Mouse (Mus musculus) cerebellum, adult 9-11 months (tissue): ENCODE data around the gene Zfp319.
A peak's percentile ranks its signal among the peaks of the same experiment; 100 is the strongest.
"Not testable (repeated sequence)": the region's sequence is repeated elsewhere in the genome, so short reads cannot be mapped to it uniquely, and the experiment has no call there.

Experiments
- DNase-seq: peaks from one replicate; pipeline ENCODE4 v3.0.0; 2022

The Zfp319 gene

DNA sequence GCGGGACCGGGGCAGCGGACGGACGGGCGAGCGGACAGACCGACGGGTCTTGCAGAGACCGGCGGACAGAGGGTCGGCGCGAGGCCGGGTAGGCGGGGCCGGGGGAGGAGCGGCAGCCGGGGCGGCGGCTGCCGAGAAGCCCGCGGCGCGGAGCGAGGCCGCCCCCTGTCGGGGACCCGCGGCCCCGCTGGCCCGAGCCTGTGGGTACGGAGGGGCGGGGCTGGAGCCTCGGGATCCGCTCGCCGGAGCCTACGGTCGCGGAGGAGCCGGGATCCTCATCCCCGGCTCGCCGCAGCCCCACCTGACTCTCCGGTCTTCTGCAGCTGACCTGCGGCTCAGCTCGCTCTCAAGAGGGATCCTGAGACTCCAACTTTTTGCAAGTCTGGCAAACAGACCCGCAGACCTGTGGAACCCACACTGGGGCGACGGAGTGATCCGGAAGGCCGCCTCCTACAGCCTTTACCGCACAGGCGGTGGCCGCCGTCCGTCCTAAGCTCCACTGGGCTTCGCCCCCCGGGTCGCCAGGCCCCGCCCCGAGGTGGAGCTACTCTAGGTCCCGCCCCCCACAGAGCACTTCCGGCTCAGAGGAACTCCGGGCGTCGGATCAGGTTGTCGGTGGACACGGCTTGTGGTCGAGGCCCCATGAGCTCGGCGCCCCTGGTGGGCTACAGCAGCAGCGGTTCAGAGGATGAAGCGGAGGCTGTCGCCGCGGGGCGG, at the start of gene Zfp319, which contains the start of gene Usb1:
Gene Zfp319 (minus strand): TSS at position 231 of the 717 bp plus-strand sequence.
Gene Usb1 (plus strand): TSS at position 565 of the 717 bp plus-strand sequence.
- DNase-seq: peak; percentile 92

- DNase-seq: no peak
Observed at GRCm38 (mm10) chr8:95380953-95381352, 49.2 kb upstream of the Zfp319 start.

GRCm38 (mm10) chr8:95378928-95379327, 47.2 kb upstream of the Zfp319 start:
- not testable (repeated sequence) for DNase-seq

- no peak for DNase-seq
Observed at GRCm38 (mm10) chr8:95377863-95378291, 46.1 kb upstream of the Zfp319 start.

- no peak for DNase-seq
Observed at GRCm38 (mm10) chr8:95377101-95377500, 45.4 kb upstream of the Zfp319 start.

DNA sequence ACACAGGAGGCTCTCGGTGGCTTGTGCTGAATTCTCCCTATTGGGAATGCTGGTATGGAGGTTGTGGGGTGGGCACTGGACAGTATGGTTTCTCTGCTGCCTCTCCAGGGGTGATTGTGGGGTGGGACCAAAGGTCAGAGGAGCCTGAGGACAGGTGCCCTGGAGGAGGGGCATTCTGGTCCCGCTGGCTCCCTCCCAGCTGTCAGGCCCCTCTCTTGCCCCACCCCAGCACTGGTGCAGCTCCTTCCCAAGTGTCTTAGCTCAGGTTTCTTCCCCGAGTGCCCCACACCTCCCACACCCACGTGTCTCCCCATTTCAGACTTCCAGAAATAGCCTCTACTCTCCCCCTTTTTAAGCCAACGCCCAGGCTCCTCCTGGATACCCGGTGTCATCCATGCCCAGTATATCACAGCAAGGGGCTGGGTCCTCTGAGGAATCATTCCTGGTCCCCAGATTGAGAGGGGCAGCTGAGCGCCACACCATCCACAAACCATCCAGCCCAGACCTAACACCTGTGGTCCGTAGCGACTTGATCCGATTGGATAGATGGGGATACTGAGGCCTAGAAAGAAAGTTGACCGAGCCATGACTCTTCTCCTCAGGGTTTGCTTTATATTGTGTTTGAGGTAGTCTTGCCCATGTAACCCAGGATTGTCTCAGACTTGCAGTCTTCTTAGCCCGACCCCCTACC, 44.7 kb upstream of the Zfp319 start:
- DNase-seq: no peak

DNA sequence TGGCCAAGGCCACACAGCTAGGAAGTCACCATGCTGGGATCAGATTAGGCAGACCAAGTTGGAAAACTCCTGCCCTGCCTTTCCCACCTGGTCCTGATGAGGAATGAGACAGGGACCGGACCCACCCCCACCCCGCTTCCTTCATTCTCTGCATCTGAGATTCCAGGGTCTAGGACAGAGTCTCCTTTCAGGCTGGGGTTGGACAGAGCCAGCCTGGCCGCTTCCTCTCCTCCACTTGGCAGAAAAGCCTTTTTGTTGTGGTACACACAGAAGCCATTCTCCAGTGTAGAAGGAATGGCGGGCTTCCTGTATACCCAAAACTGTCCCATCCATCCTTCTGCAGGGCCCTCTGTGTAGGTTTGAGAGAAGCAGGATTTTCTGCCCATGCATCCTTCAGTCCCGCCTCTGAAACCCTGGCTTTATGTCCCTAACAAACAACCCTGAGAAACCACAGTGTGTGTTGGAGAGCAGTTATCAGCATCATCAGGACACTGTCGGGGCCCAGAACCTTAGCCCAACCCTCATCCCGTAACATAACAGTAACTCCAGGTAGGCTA, 43.7 kb upstream of the Zfp319 start:
- no peak for DNase-seq

DNA sequence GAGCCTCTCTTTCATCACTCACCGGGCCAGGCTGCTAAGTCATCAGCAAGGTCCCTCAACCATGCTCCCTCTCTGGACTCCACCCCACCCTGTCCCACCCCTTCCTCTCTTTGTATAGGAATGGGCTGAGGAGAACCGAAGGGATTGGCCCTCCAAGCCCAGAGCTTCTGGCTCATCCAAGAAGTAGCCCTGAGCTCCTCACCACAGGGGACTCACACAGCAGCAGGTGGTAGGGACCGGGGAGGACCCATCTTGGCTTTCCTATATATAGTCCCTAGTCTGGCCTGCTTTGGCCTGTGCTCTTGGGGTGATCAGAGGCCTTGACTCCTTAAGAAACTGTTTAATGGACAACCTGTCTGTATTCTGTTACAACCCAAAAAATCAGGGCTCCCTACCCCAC, 42.7 kb upstream of the Zfp319 start:
- no peak for DNase-seq

DNA sequence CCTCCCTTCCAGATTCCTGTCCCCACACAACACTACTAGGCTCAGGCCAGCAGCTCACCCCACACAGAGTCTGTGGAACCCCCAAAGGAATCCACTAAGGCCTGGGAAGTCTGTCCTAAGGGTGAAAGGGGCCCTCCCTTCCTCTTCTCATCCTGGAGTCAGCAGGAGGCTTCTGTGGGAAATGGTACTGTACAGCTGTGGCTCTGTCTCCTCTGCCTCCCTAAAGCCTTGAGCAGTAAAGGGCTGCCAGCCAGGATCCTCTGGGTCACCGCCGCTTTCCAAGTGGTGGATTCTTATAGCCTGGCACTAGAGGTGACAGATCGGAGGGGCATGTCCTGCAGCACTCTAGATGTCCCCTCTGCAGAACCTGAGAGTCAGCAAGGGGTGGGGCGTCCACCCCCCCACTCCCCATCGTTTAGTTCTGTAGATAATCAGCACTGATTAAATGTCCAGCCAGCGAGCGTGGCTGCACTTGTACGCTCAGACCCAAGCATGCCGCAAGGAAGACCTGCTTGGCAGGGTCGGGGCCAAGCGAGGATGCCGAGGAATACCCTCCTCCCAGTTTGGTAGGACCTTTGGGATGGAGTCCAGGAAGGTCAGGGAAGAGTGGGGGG, 41.7 kb upstream of the Zfp319 start:
- DNase-seq: no peak

GRCm38 (mm10) chr8:95369581-95370326, 38.0 kb upstream of the Zfp319 start:
- no peak for DNase-seq

DNA sequence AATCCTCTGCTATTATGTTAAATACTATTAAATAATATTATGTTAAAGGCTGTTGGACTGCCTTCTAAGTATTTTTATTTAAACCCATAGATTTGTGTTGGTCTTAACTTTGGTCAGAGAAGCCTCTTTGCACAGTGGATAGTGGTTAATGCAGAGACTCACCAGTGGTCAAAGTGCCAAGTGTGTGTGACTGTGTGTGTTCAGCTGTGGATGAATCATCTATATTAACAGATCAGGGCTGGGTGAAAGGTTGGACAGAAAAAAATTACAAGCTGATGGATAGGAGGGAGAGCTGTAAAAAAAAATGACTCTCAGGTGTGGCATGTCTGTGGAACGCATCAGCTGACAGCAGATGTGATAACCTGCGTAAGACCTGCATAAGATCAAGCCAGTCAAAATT, 32.1 kb upstream of the Zfp319 start:
- DNase-seq: no peak

- DNase-seq: no peak
Observed at GRCm38 (mm10) chr8:95362272-95362671, 30.5 kb upstream of the Zfp319 start.

GRCm38 (mm10) chr8:95361016-95361341, 29.2 kb upstream of the Zfp319 start:
- no peak for DNase-seq

GRCm38 (mm10) chr8:95360181-95361015, 28.6 kb upstream of the Zfp319 start:
- no peak for DNase-seq

DNA sequence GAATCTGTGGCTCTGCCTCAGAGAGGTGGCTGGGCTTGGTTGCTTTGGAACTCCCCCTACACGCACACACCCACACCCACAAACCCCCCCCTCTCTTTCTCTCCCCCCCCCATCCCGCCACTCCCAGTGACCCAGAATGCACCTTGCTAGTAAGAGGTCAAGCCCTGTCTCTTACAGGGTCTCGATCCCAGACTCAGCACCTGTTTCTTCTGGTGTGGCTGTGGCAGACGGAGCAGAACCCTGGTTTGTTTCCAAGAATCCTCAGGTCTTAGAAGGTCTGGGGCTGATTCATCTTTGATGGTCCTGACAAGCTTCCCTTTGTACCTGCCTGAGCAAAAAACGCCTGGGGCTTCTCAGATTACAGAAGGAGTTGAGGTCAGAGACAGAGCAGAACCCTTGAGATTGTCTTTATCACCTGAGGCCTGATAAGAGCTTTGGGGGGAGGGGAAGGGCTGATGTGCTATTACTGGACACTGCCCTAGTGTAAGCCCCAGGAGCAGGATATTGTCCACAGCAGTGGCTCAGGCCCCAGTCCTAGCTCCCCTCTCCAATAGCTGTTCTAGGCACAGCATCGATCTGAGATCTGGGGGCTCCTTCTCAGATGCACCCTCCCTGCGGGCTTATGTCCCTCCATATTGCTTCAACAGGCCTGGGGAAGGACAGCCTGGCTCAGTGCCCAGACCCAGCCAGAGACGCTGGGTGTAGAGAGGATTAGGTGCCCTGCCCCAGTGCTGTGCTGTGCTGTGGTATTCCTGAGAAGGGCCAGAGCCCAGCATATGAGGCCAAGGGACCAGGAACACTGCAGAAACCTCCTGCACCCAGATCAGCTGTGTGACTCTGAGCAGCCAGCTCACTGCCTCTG, 27.0 kb upstream of the Zfp319 start:
- no peak for DNase-seq

DNA sequence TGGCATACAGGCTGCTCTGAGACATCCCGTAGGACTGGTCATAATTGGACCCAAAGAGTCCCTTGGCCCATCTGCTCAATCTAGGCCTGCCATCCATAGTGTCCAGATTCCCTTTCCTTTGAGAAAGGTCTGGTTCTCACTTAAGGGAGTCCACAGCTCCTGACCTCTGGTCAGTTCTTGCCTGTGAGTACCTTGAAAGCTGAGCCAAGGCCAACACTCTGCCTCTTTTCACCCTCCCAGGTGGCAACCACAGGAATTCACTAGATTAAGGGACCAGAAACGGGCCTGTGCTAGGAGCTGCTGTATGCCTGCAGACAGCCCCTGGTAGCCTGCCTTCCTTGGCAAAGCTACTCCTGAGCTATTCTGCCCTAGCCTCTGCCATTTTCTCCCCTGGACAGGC, 22.9 kb upstream of the Zfp319 start:
- no peak for DNase-seq

DNA sequence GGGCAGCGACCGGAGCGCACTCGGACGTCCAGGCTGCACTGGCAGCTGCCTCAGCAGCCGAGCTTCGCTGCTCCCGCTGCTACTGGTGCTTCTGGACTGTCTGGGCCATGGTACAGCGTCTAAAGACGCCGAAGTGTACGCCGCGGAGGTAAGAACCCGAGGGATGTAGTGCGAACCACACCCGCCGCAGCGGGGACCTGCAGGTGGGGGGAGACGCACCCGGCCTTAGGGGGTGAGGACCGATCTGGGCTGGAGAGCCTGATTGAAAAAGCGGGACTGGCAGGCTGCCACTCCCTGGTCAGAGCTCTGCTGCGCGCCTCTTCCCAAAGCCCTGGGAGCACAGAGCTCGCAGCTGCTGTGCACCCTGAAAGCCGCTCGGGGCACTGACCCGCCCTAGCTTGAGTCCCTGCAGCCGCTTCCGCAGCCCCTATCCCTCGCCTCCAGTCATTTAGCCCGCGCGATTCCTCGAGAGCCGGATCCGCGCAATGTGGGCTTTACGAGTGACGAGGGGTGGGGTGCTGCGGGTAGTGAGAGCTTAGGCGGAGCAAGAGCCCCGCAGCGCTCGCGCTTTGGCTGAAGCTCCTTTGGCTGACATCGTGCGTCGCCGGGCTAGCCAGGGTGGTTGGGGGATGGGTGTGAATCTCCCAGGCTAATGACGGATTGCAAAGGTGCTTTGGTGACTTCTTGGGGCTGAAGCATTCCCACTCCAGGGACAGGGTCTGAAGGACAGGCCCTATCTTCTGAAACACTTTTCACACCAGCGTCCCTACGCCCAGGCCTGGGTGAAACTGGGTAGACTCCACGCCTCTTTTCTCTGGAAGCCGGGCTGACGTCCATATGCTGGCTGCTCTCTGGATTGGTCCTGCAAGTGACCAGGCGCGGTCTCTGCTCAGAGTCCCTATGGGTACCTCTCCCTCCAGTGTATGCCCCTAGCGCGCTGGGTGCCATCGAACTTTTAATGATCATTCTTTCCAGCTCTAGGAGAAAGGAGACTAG, 21.4 kb upstream of the Zfp319 start:
- peak; percentile 28 for DNase-seq

DNA sequence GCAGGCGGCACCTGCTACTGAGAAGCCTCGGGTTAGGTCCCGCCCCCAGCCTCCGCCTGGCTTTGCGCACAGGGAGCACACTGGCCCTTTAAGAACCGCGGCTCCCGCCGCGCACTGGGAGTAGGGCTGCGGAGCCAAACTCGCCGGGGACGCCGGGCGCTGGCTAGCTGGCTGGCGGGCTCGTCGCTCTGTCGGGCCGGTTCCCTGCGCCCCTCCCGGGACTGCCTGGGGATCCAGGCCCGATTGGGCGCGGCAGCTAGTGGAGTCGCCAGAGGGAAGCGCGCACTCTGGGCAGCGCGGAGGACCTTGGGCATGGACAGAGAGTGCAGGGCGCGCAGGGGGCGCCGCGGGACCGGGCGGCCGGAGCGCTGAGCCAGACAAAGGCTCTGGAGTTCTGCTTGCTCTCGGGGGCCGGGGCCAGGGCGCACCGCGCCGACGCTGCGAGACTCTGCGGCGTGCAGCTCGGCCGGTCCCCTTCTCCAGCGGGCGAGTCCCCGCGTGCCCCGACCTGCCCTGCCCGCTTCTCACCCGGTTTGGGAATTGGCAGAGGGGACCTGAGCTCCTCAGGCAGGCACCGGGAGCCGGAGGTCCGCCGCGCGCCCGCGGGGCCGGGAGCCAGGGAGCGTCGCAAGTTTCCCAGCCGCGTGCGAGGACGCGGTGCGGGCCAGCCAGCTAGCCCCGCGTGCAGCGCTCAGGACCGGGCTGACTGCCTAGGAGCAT, 20.6 kb upstream of the Zfp319 start, which contains the start of gene Mmp15:
Gene Mmp15 (plus strand): TSS at position 118 of the 720 bp plus-strand sequence.
- peak; percentile 30 for DNase-seq

DNA sequence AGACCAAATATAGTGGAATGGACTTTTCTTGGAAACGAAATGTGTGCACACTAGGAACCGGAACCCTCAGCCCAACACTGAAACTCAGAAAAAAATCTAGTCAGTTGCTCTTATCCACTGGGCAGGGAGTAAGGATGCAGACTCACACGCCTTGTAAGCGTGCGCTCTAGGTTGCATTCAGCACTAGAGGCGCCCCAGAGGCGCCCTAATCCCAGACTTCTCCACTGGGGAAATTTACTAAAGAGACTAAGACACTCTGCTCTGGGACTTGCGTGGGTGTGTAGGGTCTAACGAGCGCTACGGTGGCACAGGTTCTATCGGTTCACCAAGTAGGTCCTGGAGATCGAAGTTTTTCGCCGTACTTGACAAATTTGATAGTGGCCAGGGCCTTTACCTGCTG, 19.7 kb upstream of the Zfp319 start:
- no peak for DNase-seq
